In the genomic region with DNA sequence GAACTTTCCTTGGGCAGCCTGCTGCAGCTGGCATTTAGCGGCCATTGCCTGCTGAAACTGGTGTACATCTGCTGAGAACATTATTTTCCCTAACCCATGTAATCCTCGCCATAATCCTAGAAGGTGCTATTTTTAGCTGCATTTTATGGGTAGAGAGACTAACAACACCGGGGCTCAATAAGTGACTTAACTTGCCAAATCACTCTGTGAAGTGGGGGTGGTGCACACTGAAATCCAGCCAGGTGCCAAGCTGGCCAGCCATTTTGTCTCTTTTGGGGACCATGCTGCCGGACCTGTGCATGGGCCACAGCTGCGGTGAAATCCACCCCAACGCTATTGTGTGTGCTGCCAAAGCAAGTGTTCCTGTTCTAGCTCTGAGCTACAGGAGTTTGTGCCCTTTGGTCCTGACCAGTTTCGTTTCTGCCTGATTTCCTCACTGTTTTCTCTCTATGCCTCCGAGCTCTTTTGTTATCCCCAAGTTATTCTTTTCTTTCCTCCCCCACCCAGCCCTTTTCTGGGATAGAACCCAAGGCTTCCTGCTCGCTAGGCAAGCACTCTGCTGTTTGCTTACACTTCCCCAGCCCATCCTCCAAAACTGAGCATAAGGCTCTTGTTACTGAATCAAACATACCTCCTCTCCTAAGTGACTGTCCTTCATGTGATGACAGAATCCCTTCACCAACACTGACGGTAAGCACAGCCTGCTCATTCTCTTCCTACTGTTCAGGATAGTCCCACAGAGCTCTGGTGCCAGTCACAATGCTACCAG, we compare ENCODE assay signal across 8 mouse cellular contexts.
DNase-seq lines count a peak whose midpoint lies in the region; ATAC-seq and TF ChIP-seq lines count a peak whose summit lies in the region.

No protein-coding gene starts in this region.

- TF ChIP-seq CTCF in forebrain, postnatal 0 days (IDR thresholded peaks at IDR 0.05; ENCODE audit: low read depth) = no peak

- no peaks in the 10 kb centered on the region for H3K36me3 ChIP-seq in forebrain, postnatal 0 days (ENCODE audit: insufficient read depth)
- no peaks in the 10 kb centered on the region for H3K36me3 ChIP-seq in hindbrain, embryonic 16.5 days (ENCODE audit: control insufficient read depth, insufficient read depth, low read length)

- ATAC-seq in forebrain, postnatal 0 days = peak; percentile 83
- peak; percentile 45; the same call in 1 of the 2 replicates for ATAC-seq in hindbrain, embryonic 16.5 days

- H3K9me3 ChIP-seq in forebrain, postnatal 0 days (ENCODE audit: low read length) = no peaks in the 10 kb centered on the region
- no peaks in the 10 kb centered on the region for H3K9me3 ChIP-seq in hindbrain, embryonic 16.5 days (ENCODE audit: control insufficient read depth, low read length)

- peak; percentile 35 to 37 for DNase-seq in cerebellum, postnatal 10 days
- DNase-seq in cerebellum, adult 9-10 months = no peak
- peak; percentile 75 for DNase-seq in forebrain, postnatal 0 days
- DNase-seq in layer of hippocampus, postnatal 25 days (ENCODE audit: extremely low spot score in 1 of 2, low spot score in 1 of 2) = peak; percentile 20 to 30
- peak; percentile 30 for DNase-seq in lung, postnatal 25 days (ENCODE audit: low spot score)
- no peak for DNase-seq in urinary bladder, postnatal 25 days (ENCODE audit: low spot score)
- no peak for DNase-seq in spleen, adult 12 weeks (ENCODE audit: low spot score)

- WGBS in forebrain, postnatal 0 days = 20% methylated on average over 10 of the region's 10 CpGs
- 30% methylated on average over 10 of the region's 10 CpGs for WGBS in hindbrain, embryonic 16.5 days

- no peaks in the 10 kb centered on the region for H3K27me3 ChIP-seq in forebrain, postnatal 0 days (ENCODE audit: insufficient read depth, low read length)
- no peaks in the 10 kb centered on the region for H3K27me3 ChIP-seq in hindbrain, embryonic 16.5 days (replicated peaks; ENCODE audit: control insufficient read depth, insufficient read depth, low read length)

- no peak overlapping the region for H3K4me3 ChIP-seq in forebrain, postnatal 0 days (ENCODE audit: low read depth, low read length)
- H3K4me3 ChIP-seq in hindbrain, embryonic 16.5 days (ENCODE audit: low read length) = no peak overlapping the region

- H3K27ac ChIP-seq in forebrain, postnatal 0 days (ENCODE audit: low read depth, low read length) = peak overlapping the region; percentile 80
- peak overlapping the region; percentile 60 for H3K27ac ChIP-seq in hindbrain, embryonic 16.5 days (ENCODE audit: low read depth, low read length)

- peaks cover 8% of the 10 kb centered on the region for H3K4me1 ChIP-seq in forebrain, postnatal 0 days (ENCODE audit: insufficient read depth)
- H3K4me1 ChIP-seq in hindbrain, embryonic 16.5 days (ENCODE audit: control insufficient read depth, insufficient read depth, low read depth, low read length) = peaks cover 14% of the 10 kb centered on the region

- H3K9ac ChIP-seq in forebrain, postnatal 0 days = peak overlapping the region; percentile 18; the same call in 1 of the 2 replicates
- no peak overlapping the region for H3K9ac ChIP-seq in hindbrain, embryonic 16.5 days (ENCODE audit: low read depth, low read length)

- H3K4me2 ChIP-seq in forebrain, postnatal 0 days (ENCODE audit: low read depth) = peak overlapping the region; percentile 18; the same call in 1 of the 2 replicates
- H3K4me2 ChIP-seq in hindbrain, embryonic 16.5 days (ENCODE audit: low read length) = peak overlapping the region; percentile 5

Comparison
In these comparisons a context has a peak if more than half of its experiments do, and no peak if none do; other contexts are left out.
1. DNase-seq: peak in cerebellum, postnatal 10 days (2 of 2), forebrain, postnatal 0 days (single experiment), layer of hippocampus, postnatal 25 days (2 of 2) and lung, postnatal 25 days (single experiment); none in cerebellum, adult 9-10 months (single experiment), urinary bladder, postnatal 25 days (single experiment) and spleen, adult 12 weeks (single experiment).